Mouse (Mus musculus) sigmoid colon, adult 10 weeks (tissue): ENCODE results near the gene Olfml2a. TPM values are rescaled to one million over a fixed set of nuclear protein-coding genes. Genes with fewer than 3 reads are reported as not detected.

ENCODE experiments used
- polyA plus RNA-seq: library from polyadenylated mRNA; stranded (reverse); fragments of 350-450 nt; fragmentation: Illumina TruSeq; extraction: RNeasy Lipid Tissue Mini Kit (QIAGEN cat#74804); gene quantifications from one replicate; pipeline ENCODE4 v1.2.3, GENCODE M21; 2014; ENCODE audit warnings: low read depth, low replicate concordance

Gene Olfml2a
- polyA plus RNA-seq = 2.6 TPM

GRCm38 (mm10) chr2:38931851-38932667, at the start of gene Olfml2a:
Gene Olfml2a, plus strand, starts transcription at chr2:38931978.

GRCm38 (mm10) chr2:38927115-38927979, 4.4 kb upstream of the Olfml2a start, which contains the start of gene Nr6a1:
Gene Nr6a1, minus strand, starts transcription at chr2:38927688.

GRCm38 (mm10) chr2:38997386-38998374, 65.9 kb downstream of the Olfml2a start, which contains the start of gene Wdr38:
Gene Wdr38, plus strand, starts transcription at chr2:38997476.

GRCm38 (mm10) chr2:39004880-39005435, 73.2 kb downstream of the Olfml2a start, which contains the start of gene Arpc5l:
Gene Arpc5l, plus strand, starts transcription at chr2:39005348.

GRCm38 (mm10) chr2:39005574-39006079, 73.8 kb downstream of the Olfml2a start, which contains the start of gene Rpl35:
Gene Rpl35, minus strand, starts transcription at chr2:39005624.

Other genes with a start within 250 kb of the Olfml2a start
- not detected for gene Nr5a1, start 217.4 kb upstream of the Olfml2a start, polyA plus RNA-seq
- gene Nr6a1, start 4.3 kb upstream of the Olfml2a start, polyA plus RNA-seq = 8.2 TPM
- gene Wdr38, start 65.5 kb downstream of the Olfml2a start, polyA plus RNA-seq = 1.0 TPM
- gene Arpc5l, start 73.4 kb downstream of the Olfml2a start, polyA plus RNA-seq = 136 TPM
- 95.4 TPM for gene Rpl35, start 73.6 kb downstream of the Olfml2a start, polyA plus RNA-seq
- gene Golga1, start 133.6 kb downstream of the Olfml2a start, polyA plus RNA-seq = 80.9 TPM